Mouse (Mus musculus) bone marrow macrophage, adult 2 months (primary cell): Measurements from ENCODE around the gene Cadm2.

ENCODE experiments used
- CTCF ChIP-seq: IDR thresholded peaks from 2 replicates; pipeline ENCODE4 v1.5.1; 2012; ENCODE audit warnings: low read depth, mild to moderate bottlenecking, low read length, moderate library complexity
- POLR2A ChIP-seq: IDR thresholded peaks from 2 replicates; pipeline ENCODE4 v1.6.1; 2012; ENCODE audit warnings: mild to moderate bottlenecking, low read depth, low read length, borderline replicate concordance

- no peak for TF ChIP-seq CTCF
- TF ChIP-seq POLR2A = no peak
Observed at GRCm38 (mm10) chr16:67575557-67575956, 45.2 kb downstream of the Cadm2 start.
